Mouse (Mus musculus) NIH3T3 (cell line): ENCODE measurements around the gene Polr1d.

Experiments used
- DNase-seq: peaks from one replicate; pipeline ENCODE4 v3.0.0-alpha.2; 2012; ENCODE audit warnings: low read depth

Polr1d gene

GRCm38 (mm10) chr5:147135994-147136393, 59.1 kb downstream of the Polr1d start:
- DNase-seq = no peak

DNA sequence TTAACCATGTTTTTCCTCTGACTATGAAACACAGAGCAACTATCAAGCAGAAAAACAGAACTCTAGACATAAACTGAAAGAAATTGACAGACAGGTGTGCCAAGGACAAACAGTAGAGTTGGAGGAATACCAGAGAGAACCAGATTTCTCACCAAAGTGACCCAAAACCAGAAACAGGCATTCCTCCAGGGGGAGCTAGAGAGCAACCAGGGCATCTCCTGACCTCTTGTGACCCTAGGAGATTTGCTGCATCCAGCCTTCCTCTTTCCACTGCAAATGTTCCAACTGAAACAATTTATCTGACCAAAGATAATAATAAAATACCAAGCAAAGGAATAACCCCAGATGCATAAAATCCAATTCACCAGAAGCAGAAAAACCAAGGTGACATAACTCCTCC, 70.5 kb downstream of the Polr1d start:
- DNase-seq = no peak

DNA sequence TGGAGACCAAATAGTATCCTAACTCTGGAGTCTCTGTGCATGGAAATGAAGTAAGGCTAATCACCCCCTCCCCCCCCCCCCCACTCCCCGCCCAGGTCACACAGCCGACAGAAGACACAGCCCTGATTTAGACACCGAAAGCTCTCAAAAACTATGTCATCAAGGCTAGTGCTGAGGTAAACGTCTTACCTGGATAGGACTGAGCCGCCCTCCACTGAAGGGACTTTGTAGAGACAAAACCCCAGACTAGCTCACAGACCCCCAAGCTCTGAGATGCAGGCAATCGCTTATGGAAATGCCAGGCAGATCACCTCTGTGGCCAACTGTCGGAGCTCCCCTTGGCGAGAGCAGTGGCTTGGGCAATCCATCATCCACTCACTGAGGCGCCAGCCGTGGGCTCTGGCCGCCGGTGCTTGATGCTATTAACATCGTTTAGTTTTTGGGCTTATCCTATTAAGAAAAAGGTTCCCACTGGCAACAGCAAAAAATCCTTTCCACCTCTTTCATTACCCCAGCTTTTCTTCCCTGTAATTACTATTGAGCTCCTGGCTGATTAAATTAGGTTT, 78.0 kb downstream of the Polr1d start:
- no peak for DNase-seq

DNA sequence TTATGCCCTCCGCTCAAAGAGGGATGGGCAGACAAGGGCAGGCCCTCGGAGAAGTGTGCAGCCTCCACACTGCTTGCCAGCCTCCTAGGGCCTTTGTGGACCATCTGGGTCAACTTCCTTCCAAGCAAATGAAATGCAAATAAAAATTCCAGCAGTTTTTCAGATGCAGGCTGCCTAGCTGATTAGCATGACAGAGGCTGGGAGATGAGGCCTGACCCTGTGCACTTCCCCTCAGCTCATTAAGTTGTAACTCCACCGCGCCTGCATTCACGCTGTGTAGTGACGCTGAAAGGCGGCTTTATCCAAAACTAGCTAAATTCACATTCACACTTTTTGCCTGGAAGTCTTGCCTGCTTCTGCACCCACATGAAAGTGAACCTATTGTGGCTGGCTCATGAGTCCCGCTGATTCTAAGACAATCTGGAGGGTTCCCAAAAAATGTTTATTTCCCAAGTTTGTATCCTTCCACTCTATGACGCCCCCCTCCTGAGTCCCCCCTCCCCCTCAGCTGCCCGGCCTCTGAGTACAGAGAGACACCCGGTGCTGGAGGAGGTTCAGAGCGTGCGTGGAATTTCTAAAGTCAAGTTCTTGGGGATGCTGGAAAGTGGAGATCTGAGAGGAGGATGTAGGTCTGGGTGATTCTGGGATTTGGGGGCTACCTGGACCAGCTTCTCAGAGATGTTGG, 78.7 kb downstream of the Polr1d start:
- DNase-seq = no peak

GRCm38 (mm10) chr5:147156376-147156775, 79.5 kb downstream of the Polr1d start:
- no peak for DNase-seq

- no peak for DNase-seq
These were observed 80.6 kb downstream of the Polr1d start for GRCm38 (mm10) chr5:147157441-147157840.

- DNase-seq = no peak
These were observed 82.5 kb downstream of the Polr1d start for GRCm38 (mm10) chr5:147159320-147159719.

- no peak for DNase-seq
These were observed 82.9 kb downstream of the Polr1d start for GRCm38 (mm10) chr5:147159792-147160191.
